Mouse (Mus musculus) heart, embryonic 13.5 days (tissue): ENCODE results near the gene Arhgap45. TPM values are rescaled to one million over a fixed set of nuclear protein-coding genes. Genes with fewer than 3 reads are reported as not detected.

Experiments
- ATAC-seq: fragments of 200-750 bp; cut with Nextera tagmentation; 2 replicates; pipeline ENCODE4 v1.8.0; 2017; ENCODE audit warnings: moderate TSS enrichment; ENCODE audit not compliant: insufficient number of reproducible peaks, low FRiP score, low TSS enrichment; ENCODE audit errors: extremely low read depth
- H3K27ac ChIP-seq: fragments of 300-500 bp; sonication (generic); replicated peaks from 2 replicates; pipeline ENCODE4 v1.5.1; 2015; ENCODE audit warnings: moderate library complexity, mild to moderate bottlenecking, inconsistent platforms
- H3K27me3 ChIP-seq: fragments of 300-500 bp; sonication (generic); replicated peaks from 2 replicates; pipeline ENCODE4 v1.6.1; 2015; ENCODE audit warnings: mild to moderate bottlenecking, inconsistent platforms
- H3K36me3 ChIP-seq: fragments of 300-500 bp; sonication (generic); 2 replicates; pipeline ENCODE4 v1.6.1; 2015; ENCODE audit warnings: mild to moderate bottlenecking, inconsistent platforms
- H3K4me1 ChIP-seq: fragments of 300-500 bp; sonication (generic); 2 replicates; pipeline ENCODE4 v1.6.1; 2015; ENCODE audit warnings: inconsistent platforms
- H3K4me2 ChIP-seq: fragments of 300-500 bp; sonication (generic); 2 replicates; pipeline ENCODE4 v1.6.1; 2015; ENCODE audit warnings: inconsistent platforms, mild to moderate bottlenecking, moderate library complexity
- H3K4me3 ChIP-seq: fragments of 300-500 bp; sonication (generic); 2 replicates; pipeline ENCODE4 v1.5.1; 2015; ENCODE audit warnings: moderate library complexity, mild to moderate bottlenecking, inconsistent platforms
- H3K9ac ChIP-seq: fragments of 300-500 bp; sonication (generic); 2 replicates; pipeline ENCODE4 v1.6.1; 2015; ENCODE audit warnings: inconsistent platforms, mild to moderate bottlenecking, moderate library complexity
- H3K9me3 ChIP-seq: fragments of 300-500 bp; sonication (generic); 2 replicates; pipeline ENCODE4 v1.6.1; 2016; ENCODE audit warnings: inconsistent platforms
- WGBS: fragments of 180-500 bp; shearing (Covaris S2); methylation state at CpG from one replicate; pipeline ENCODE4 v1.1.7; 2015; ENCODE audit warnings: mixed read lengths; 5-methylcytosine and 5-hydroxymethylcytosine counted together
- polyA plus RNA-seq: library from polyadenylated mRNA; unstranded; fragments of >200 nt; fragmentation: Nextera tagmentation; extraction: Ambion mirVana; gene quantifications from 2 replicates; pipeline ENCODE4 v1.2.1, GENCODE M21; 2015

Gene Arhgap45
- polyA plus RNA-seq, 1 experiment from 2014 or later: 6.5 TPM

DNA sequence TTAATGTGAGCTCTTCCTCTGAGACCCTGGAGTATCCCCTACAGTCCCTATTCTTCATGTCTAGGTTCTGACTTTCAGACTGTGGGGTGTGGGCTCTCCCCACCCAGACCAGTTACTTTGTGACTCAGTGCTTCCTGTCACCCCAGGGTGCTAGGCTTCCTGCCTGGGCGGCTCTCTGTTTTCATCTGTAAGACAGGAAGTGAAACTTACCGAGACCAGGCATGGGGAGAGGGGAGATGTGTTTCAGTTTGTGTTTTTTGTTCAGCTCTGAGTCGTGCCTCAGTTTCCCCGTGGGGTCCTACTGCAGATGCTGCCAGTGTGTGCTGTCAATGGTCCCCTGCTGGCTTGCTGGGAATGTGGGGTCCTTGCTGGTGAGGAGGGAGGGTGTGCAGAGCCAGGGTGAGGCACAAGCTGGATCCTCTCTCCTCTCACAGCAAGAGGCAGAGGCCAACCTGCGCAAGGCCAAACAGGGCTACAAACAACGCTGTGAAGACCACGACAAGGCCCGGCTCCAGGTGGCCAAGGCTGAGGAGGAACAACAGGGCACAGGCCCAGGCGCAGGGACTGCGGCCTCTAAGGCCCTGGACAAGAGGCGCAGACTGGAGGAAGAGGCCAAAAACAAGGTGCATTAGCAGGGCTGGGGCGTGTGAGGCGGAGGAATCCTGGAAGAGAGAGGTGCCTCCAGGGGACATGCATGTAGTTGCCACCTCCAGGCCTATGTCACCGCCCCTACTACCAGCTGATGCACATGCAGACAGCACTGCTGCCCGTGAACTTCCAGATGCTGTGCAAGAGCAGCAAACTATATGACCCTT is 8.0 kb downstream of the Arhgap45 start:
- peaks cover 14% of the 10 kb centered on the region for H3K4me1 ChIP-seq
- ATAC-seq: no peak
- no peaks in the 10 kb centered on the region; the same call in 1 of the 2 replicates for H3K27me3 ChIP-seq
- 0 out of 2 replicates have a peak overlapping the region, but pooled peaks have one; percentile 38 for H3K9ac ChIP-seq
- H3K4me2 ChIP-seq: no peak overlapping the region
- H3K4me3 ChIP-seq: no peak overlapping the region
- peaks cover 22% of the 10 kb centered on the region for H3K36me3 ChIP-seq
- WGBS: 72% methylated on average over 15 of the region's 15 CpGs
- no peaks in the 10 kb centered on the region for H3K9me3 ChIP-seq
- H3K27ac ChIP-seq: no peak overlapping the region

- ATAC-seq: no peak
- H3K4me3 ChIP-seq: no peak overlapping the region
These were observed 8.5 kb downstream of the Arhgap45 start for GRCm38 (mm10) chr10:80025044-80025347.

DNA sequence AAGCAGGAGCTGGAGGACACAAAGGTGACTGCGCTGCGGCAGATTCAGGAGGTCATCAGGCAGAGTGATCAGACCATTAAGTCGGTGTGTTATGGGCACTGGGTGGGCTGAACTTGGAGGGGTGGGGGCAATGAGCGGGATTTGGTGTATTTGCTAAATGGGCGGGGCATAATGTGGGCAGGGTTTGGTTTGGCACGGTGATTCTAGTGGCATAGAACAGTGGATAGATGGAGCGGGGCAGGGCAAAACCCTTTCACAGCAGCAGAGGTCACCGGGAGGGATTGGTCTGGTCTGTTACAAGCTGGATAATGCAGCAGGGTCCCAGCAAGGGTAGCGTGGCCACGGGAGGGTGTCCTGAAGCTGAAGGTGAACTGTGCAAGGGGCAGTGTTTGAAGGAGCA is 9.0 kb downstream of the Arhgap45 start:
- Histone ChIP-seq H3K9ac (no peak overlapping the region), H3K4me2 (no peak overlapping the region), H3K36me3 (peaks cover 25% of the 10 kb centered on the region), H3K4me3 (no peak overlapping the region), H3K27ac (no peak overlapping the region), H3K9me3 (no peaks in the 10 kb centered on the region), H3K4me1 (0 out of 2 replicates have a peak, but pooled peaks cover 3% of the 10 kb centered on the region), H3K27me3 (no peaks in the 10 kb centered on the region; the same call in 1 of the 2 replicates)
- WGBS: 75% methylated on average over 10 of the region's 10 CpGs
- no peak for ATAC-seq

More at GRCm38 (mm10) chr10:80025044-80025347, 8.5 kb downstream of the Arhgap45 start:
- Histone ChIP-seq H3K27ac (no peak overlapping the region), H3K36me3 (peaks cover 24% of the 10 kb centered on the region), H3K9me3 (no peaks in the 10 kb centered on the region), H3K4me2 (no peak overlapping the region), H3K27me3 (no peaks in the 10 kb centered on the region; the same call in 1 of the 2 replicates), H3K9ac (no peak overlapping the region), H3K4me1 (peaks cover 8% of the 10 kb centered on the region)
- WGBS: 53% methylated on average over 4 of the region's 4 CpGs

DNA sequence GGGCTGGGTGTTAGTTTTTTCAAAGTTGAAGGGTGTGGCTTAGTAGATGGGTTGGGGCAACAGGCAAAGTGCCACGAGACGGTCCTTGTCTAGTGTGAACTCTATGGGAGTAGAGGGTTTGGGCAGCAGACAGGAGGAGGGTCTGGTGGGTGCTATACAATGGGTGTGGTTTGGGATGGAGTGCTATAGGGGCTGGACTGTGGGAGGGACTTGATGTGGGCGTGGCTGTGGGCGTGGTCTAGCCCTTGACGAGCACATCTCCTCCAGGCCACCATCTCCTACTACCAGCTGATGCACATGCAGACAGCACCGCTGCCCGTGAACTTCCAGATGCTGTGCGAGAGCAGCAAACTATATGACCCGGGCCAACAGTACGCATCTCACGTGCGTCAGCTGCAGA is 9.4 kb downstream of the Arhgap45 start:
- H3K36me3 ChIP-seq: peaks cover 29% of the 10 kb centered on the region
- no peaks in the 10 kb centered on the region for H3K4me1 ChIP-seq
- no peak overlapping the region for H3K4me3 ChIP-seq
- no peak for ATAC-seq
- H3K27me3 ChIP-seq: no peaks in the 10 kb centered on the region
- no peaks in the 10 kb centered on the region for H3K9me3 ChIP-seq
- 69% methylated on average over 12 of the region's 12 CpGs for WGBS
- H3K4me2 ChIP-seq: no peak overlapping the region
- H3K27ac ChIP-seq: no peak overlapping the region
- H3K9ac ChIP-seq: no peak overlapping the region

- H3K4me1 ChIP-seq: peaks cover 9% of the 10 kb centered on the region
- ATAC-seq: no peak
- no peak overlapping the region for H3K4me3 ChIP-seq
- H3K27ac ChIP-seq: no peak overlapping the region
- no peaks in the 10 kb centered on the region for H3K9me3 ChIP-seq
- 67% methylated on average over 20 of the region's 20 CpGs for WGBS
- H3K4me2 ChIP-seq: no peak overlapping the region
- H3K36me3 ChIP-seq: peaks cover 26% of the 10 kb centered on the region
- no peak overlapping the region for H3K9ac ChIP-seq
- no peaks in the 10 kb centered on the region for H3K27me3 ChIP-seq
These were observed 11.4 kb downstream of the Arhgap45 start for GRCm38 (mm10) chr10:80027681-80028520.

DNA sequence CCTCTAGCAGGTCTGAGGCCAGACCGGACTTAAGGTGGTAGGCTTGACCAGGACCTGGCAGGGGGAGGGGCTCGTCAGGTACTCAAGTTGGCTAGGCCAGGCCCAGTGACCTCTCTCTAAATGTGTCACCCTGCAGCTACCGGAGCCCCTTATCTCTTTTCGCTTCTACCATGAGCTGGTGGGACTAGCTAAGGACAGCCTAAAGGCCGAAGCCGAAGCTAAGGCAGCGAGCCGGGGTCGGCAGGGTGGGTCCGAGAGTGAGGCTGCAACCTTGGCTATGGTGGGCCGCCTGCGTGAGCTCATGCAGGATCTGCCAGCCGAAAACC is 12.0 kb downstream of the Arhgap45 start:
- 87% methylated on average over 13 of the region's 13 CpGs for WGBS
- Histone ChIP-seq H3K4me3 (no peak overlapping the region), H3K27me3 (no peaks in the 10 kb centered on the region), H3K27ac (no peak overlapping the region), H3K4me1 (peaks cover 14% of the 10 kb centered on the region), H3K4me2 (no peak overlapping the region), H3K9ac (no peak overlapping the region), H3K9me3 (no peaks in the 10 kb centered on the region), H3K36me3 (peaks cover 22% of the 10 kb centered on the region; the same call in 1 of the 2 replicates)
- ATAC-seq: no peak

DNA sequence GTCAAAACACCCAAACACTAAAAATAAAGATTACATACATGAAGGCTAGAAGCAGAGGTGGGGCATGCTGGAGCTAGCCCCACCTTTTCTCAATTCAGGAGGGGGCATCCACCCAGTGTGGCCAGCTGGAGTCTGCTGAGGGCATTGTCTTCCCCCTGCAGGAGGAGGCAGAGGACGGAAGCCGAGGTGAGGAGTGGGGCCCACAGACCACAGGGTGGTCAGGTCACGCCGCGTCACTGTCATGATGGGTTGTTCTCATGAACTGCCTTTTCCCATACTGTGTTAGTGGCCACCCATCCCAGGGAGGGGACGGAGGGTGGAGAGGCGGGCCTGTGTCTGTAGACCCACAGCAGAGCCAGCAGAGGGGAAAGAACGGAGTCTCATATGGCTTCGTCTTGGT is 13.7 kb downstream of the Arhgap45 start:
- no peak overlapping the region for H3K9ac ChIP-seq
- no peak overlapping the region for H3K4me2 ChIP-seq
- no peak overlapping the region for H3K27ac ChIP-seq
- H3K36me3 ChIP-seq: peaks cover 31% of the 10 kb centered on the region
- no peak overlapping the region for H3K4me3 ChIP-seq
- ATAC-seq: no peak
- H3K9me3 ChIP-seq: no peaks in the 10 kb centered on the region
- H3K27me3 ChIP-seq: no peaks in the 10 kb centered on the region
- H3K4me1 ChIP-seq: peaks cover 29% of the 10 kb centered on the region
- WGBS: 85% methylated on average over 9 of the region's 9 CpGs

- H3K4me2 ChIP-seq: no peak overlapping the region
- no peaks in the 10 kb centered on the region for H3K27me3 ChIP-seq
- H3K27ac ChIP-seq: no peak overlapping the region
- no peak for ATAC-seq
- no peak overlapping the region for H3K4me3 ChIP-seq
- H3K36me3 ChIP-seq: peaks cover 36% of the 10 kb centered on the region
- WGBS: 81% methylated on average over 17 of the region's 17 CpGs
- peaks cover 31% of the 10 kb centered on the region for H3K4me1 ChIP-seq
- H3K9ac ChIP-seq: peak overlapping the region; percentile 2; the same call in 1 of the 2 replicates
- H3K9me3 ChIP-seq: no peaks in the 10 kb centered on the region
These were observed 14.3 kb downstream of the Arhgap45 start for GRCm38 (mm10) chr10:80030736-80031135.

DNA sequence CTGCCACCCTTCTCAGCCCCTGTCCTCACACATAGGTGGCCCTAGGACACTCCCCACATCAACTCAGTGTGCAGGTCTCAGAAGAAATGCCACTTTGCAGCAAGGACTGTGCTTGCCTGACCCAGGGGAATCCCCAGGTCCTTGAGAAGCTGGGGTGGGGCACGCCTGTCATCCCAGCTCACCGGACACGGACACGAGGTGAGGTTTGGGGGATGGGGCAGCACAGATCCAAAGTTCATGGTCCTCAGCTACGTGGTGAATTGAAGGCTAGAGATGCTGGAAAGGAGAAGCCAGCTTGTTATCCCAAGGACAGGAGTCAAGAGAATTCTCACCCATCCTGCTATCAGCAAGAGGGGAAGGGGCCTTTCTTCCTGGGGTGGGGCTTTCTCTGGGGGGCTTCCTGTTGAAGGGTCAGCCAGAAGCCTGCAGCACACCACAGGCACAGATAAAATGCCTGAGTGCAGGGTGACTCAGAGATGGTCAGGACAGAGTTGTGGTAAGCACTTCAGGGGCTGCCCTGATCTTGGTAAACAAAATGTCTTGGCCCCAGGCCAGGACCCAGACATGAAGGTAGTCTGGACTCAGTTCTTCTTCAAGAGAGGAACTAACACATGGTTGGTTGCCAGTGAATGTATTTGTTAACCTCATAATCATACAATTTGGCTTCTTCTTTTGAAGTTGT is 16.5 kb downstream of the Arhgap45 start:
- H3K4me1 ChIP-seq: peaks cover 33% of the 10 kb centered on the region
- WGBS: 7% methylated on average over 5 of the region's 5 CpGs
- peak overlapping the region; percentile 83 for H3K27ac ChIP-seq
- peak overlapping the region; percentile 47 for H3K9ac ChIP-seq
- no peaks in the 10 kb centered on the region for H3K27me3 ChIP-seq
- no peaks in the 10 kb centered on the region for H3K9me3 ChIP-seq
- H3K36me3 ChIP-seq: peaks cover 54% of the 10 kb centered on the region
- H3K4me3 ChIP-seq: no peak overlapping the region
- H3K4me2 ChIP-seq: peak overlapping the region; percentile 36
- 0 out of 2 replicates have a peak, but pooled peaks have one; percentile 31 for ATAC-seq

- Histone ChIP-seq H3K36me3 (peaks cover 56% of the 10 kb centered on the region), H3K4me1 (peaks cover 41% of the 10 kb centered on the region), H3K27ac (peak overlapping the region; percentile 83), H3K27me3 (no peaks in the 10 kb centered on the region), H3K4me2 (peak overlapping the region; percentile 36; the same call in 1 of the 2 replicates), H3K9me3 (no peaks in the 10 kb centered on the region), H3K9ac (peak overlapping the region; percentile 47), H3K4me3 (no peak overlapping the region)
- WGBS: 26% methylated on average over 9 of the region's 9 CpGs
- ATAC-seq: no peak
These were observed 17.3 kb downstream of the Arhgap45 start for GRCm38 (mm10) chr10:80033511-80034391.
